26 mouse cellular contexts compared by ENCODE assay signal in genomic region chr1:91204221-91204765, GRCm38 (mm10). TPM values are rescaled to one million over a fixed set of nuclear protein-coding genes. Genes with fewer than 3 reads are reported as not detected.
"Had no signal": no experiment of that assay in that cellular context is flagged by ENCODE, and none has a peak within 500 bp of the region (broad histone marks: within the 10 kb centered on the region; RNA-seq: fewer than 3 reads in every experiment).

No protein-coding gene starts in this region.

- H3K27ac ChIP-seq: intestine, embryonic 15.5 days; kidney, embryonic 15.5 days; limb, embryonic 10.5 days; limb, embryonic 13.5 days; liver, embryonic 12.5 days; liver, embryonic 15.5 days; lung, embryonic 15.5 days; midbrain, embryonic 12.5 days; stomach, embryonic 15.5 days had no signal

- H3K9ac ChIP-seq: intestine, embryonic 15.5 days; kidney, embryonic 15.5 days; limb, embryonic 13.5 days; liver, embryonic 12.5 days; liver, embryonic 15.5 days; lung, embryonic 15.5 days; midbrain, embryonic 12.5 days; stomach, embryonic 15.5 days had no signal

- H3K4me3 ChIP-seq: intestine, embryonic 15.5 days; kidney, embryonic 15.5 days; limb, embryonic 10.5 days; limb, embryonic 13.5 days; liver, embryonic 12.5 days; liver, embryonic 15.5 days; lung, embryonic 15.5 days; megakaryocyte, embryonic 14.5 days; midbrain, embryonic 12.5 days; stomach, embryonic 15.5 days had no signal

- H3K4me2 ChIP-seq: intestine, embryonic 15.5 days; kidney, embryonic 15.5 days; limb, embryonic 13.5 days; liver, embryonic 12.5 days; liver, embryonic 15.5 days; lung, embryonic 15.5 days; midbrain, embryonic 12.5 days; stomach, embryonic 15.5 days had no signal

- ATAC-seq: intestine, embryonic 15.5 days; liver, embryonic 12.5 days had no signal

- H3K4me1 ChIP-seq: intestine, embryonic 15.5 days; kidney, embryonic 15.5 days; liver, embryonic 12.5 days; liver, embryonic 15.5 days; midbrain, embryonic 12.5 days; stomach, embryonic 15.5 days had no signal

- H3K9me3 ChIP-seq: intestine, embryonic 15.5 days; kidney, embryonic 15.5 days; limb, embryonic 10.5 days; limb, embryonic 13.5 days; liver, embryonic 12.5 days; liver, embryonic 15.5 days; lung, embryonic 15.5 days; megakaryocyte, embryonic 14.5 days; midbrain, embryonic 12.5 days; stomach, embryonic 15.5 days had no signal

- DNase-seq: kidney, adult 11 months; kidney, adult 8-10 months; kidney, postnatal 10 days; kidney, postnatal 4 days; layer of hippocampus, postnatal 36 days; liver; lung, adult 18-20 months; lung, postnatal 10 days; lung, postnatal 36 days; right cerebral cortex, postnatal 25 days; spleen, adult 18-20 months; thymus, postnatal 25 days had no signal

- H3K27me3 ChIP-seq: intestine, embryonic 15.5 days; kidney, embryonic 15.5 days; limb, embryonic 13.5 days; liver, embryonic 12.5 days; liver, embryonic 15.5 days; lung, embryonic 15.5 days; midbrain, embryonic 12.5 days; stomach, embryonic 15.5 days had no signal

- H3K36me3 ChIP-seq: intestine, embryonic 15.5 days; kidney, embryonic 15.5 days; limb, embryonic 10.5 days; limb, embryonic 13.5 days; liver, embryonic 12.5 days; liver, embryonic 15.5 days; lung, embryonic 15.5 days; midbrain, embryonic 12.5 days; stomach, embryonic 15.5 days had no signal

RNA-seq across cellular contexts. Expression of gene Rbm44, which starts 59.4 kb away (rescaled TPM):
- total RNA-seq: layer of hippocampus, postnatal 10 days; layer of hippocampus, postnatal 36 days; left cerebral cortex, adult 8-10 months; left cerebral cortex, postnatal 14 days; midbrain, postnatal 0 days had no signal
